Mouse (Mus musculus) liver, embryonic 14.5 days (tissue): Measurements from ENCODE around the gene Cd55b.
"Not testable (repeated sequence)": the region's sequence is repeated elsewhere in the genome, so short reads cannot be mapped to it uniquely, and the experiment has no call there.

Experiments
- CTCF ChIP-seq: IDR thresholded peaks from 2 replicates; pipeline ENCODE4 v1.5.1; 2016; ENCODE audit warnings: antibody characterized with exemption, low read depth, control low read depth
- EP300 ChIP-seq: IDR thresholded peaks from 2 replicates; pipeline ENCODE4 v1.6.1; 2016; ENCODE audit warnings: antibody characterized with exemption, low read depth

DNA sequence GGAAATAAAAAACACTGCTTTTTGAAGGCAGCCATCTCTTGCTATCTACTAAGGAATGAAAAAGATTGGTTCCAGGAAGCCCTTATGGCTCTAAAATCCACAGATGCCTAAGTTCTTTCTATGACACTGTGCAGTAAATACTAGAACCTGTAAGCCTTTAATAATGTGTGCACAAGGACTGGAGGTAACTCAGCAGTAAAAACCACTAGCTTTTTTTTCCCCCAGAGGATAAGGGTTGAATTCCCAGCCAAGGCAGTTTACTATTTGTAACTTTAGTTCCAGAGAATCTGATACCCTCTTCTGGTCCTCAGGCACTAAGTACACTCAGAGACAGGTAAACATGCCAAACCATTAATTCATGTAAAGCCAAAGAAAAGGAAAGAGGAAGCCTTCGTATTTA, 20.1 kb upstream of the Cd55b start:
- TF ChIP-seq CTCF, EP300: not testable (repeated sequence)
